ENCODE assay signal across 8 mouse cellular contexts in the genomic region with DNA sequence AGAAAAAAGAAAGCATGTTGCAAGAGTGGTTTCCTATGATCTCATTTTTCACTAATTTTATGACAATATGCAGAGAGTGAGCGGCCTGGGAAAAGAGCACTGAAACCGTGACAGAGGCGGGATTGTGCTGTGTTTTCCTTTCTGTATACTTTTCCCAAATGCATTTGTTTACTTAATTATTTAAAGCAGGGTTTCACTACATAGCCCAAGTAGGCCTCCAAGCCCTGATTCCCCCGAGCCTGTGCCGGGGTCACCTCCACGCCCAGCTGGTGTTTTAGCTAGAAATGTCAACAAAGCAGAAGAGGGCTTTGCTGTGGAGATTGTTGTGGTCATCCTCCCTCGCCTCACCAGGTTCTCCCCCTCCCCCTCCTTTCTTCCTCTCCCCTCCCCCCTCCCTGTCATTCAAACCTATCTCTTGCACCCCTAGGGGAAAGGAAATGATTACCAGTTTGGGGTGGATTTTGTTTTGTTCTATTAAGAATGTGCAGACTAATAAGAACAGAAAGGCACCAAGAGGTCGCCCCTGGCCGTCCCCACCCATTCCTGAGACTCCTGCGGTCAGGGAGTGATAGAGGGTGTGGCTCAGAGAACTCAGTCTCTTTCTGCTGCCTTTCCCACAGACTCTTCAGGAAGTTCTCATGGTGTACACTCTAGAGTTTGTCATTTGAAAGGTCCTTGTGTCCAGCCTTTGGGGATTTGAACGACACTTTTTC. TPM values are rescaled to one million over a fixed set of nuclear protein-coding genes. Genes with fewer than 3 reads are reported as not detected.
DNase-seq lines count a peak whose midpoint lies in the region; ATAC-seq lines count a peak whose summit lies in the region.

No protein-coding gene starts in this region.

- H3K4me2 ChIP-seq in hindbrain, embryonic 16.5 days (ENCODE audit: low read length): peak overlapping the region; percentile 73

- no peak overlapping the region for H3K27ac ChIP-seq in hindbrain, embryonic 16.5 days (ENCODE audit: low read depth, low read length)

- H3K4me3 ChIP-seq in hindbrain, embryonic 16.5 days (ENCODE audit: low read length): peak overlapping the region; percentile 45

- H3K36me3 ChIP-seq in hindbrain, embryonic 16.5 days (ENCODE audit: control insufficient read depth, insufficient read depth, low read length): no peaks in the 10 kb centered on the region

- DNase-seq in kidney, adult 11 months: peak; percentile 10
- DNase-seq in kidney, postnatal 14 days: no peak
- DNase-seq in embryo, embryonic 11 days: peak; percentile 27
- DNase-seq in lung, postnatal 25 days (ENCODE audit: low spot score): peak; percentile 49
- no peak for DNase-seq in right cerebral cortex, adult 18-20 months
- no peak for DNase-seq in urinary bladder, adult 2 months (ENCODE audit: low spot score)
- no peak for DNase-seq in cerebellum, postnatal 4 days (ENCODE audit: low spot score in 2 of 2)

- peak; percentile 46 for ATAC-seq in hindbrain, embryonic 16.5 days

- H3K9me3 ChIP-seq in hindbrain, embryonic 16.5 days (ENCODE audit: control insufficient read depth, low read length): no peaks in the 10 kb centered on the region

- no peak overlapping the region; the same call in 1 of the 2 replicates for H3K9ac ChIP-seq in hindbrain, embryonic 16.5 days (ENCODE audit: low read depth, low read length)

- H3K4me1 ChIP-seq in hindbrain, embryonic 16.5 days (ENCODE audit: control insufficient read depth, insufficient read depth, low read depth, low read length): peaks cover 6% of the 10 kb centered on the region

- 8% methylated on average over 11 of the region's 11 CpGs for WGBS in hindbrain, embryonic 16.5 days

- no peaks in the 10 kb centered on the region for H3K27me3 ChIP-seq in hindbrain, embryonic 16.5 days (replicated peaks; ENCODE audit: control insufficient read depth, insufficient read depth, low read length)

RNA-seq across cellular contexts. Expression of a gene that starts 10.9 kb away (rescaled TPM):
- 13.5 and 16.4 TPM in 2 replicates for polyA plus RNA-seq in hindbrain, embryonic 16.5 days (2015; fragmentation: Nextera tagmentation; extraction: Ambion mirVana)
- 0.44 and 0.83 TPM in 2 replicates for polyA plus RNA-seq in urinary bladder, adult 2 months (2012; rRNA removed)

Comparison
In these comparisons a context has a peak if more than half of its experiments do, and no peak if none do; other contexts are left out.
1. DNase-seq: peak in kidney, adult 11 months (single experiment), embryo, embryonic 11 days (single experiment) and lung, postnatal 25 days (single experiment); none in kidney, postnatal 14 days (single experiment), right cerebral cortex, adult 18-20 months (single experiment), urinary bladder, adult 2 months (single experiment) and cerebellum, postnatal 4 days (0 of 2).